Mouse (Mus musculus) bone marrow, adult 2 months (tissue): ENCODE data around the gene Gm49373. TPM values are rescaled to one million over a fixed set of nuclear protein-coding genes. Genes with fewer than 3 reads are reported as not detected.

ENCODE experiments used
- H3K27ac ChIP-seq: fragments of 200-500 bp; 2 replicates; pipeline ENCODE4 v1.5.1; 2012; ENCODE audit warnings: low read depth, mild to moderate bottlenecking, control low read depth, inconsistent platforms, low read length; ENCODE audit not compliant: control insufficient read depth, poor library complexity, insufficient read depth
- H3K4me1 ChIP-seq: fragments of 200-500 bp; 2 replicates; pipeline ENCODE4 v1.6.1; 2011; ENCODE audit warnings: low read length; ENCODE audit not compliant: control insufficient read depth, insufficient read depth
- H3K4me3 ChIP-seq: fragments of 200-500 bp; replicated peaks from 2 replicates; pipeline ENCODE3; 2011; ENCODE audit warnings: mild to moderate bottlenecking, low read depth, low read length, control low read depth; ENCODE audit not compliant: control insufficient read depth
- CTCF ChIP-seq: fragments of 200-500 bp; IDR thresholded peaks from 2 replicates; pipeline ENCODE4 v1.5.1; 2011; ENCODE audit warnings: low read length, control low read depth; ENCODE audit not compliant: control insufficient read depth, insufficient read depth
- POLR2A ChIP-seq: fragments of 200-500 bp; IDR thresholded peaks from 2 replicates; pipeline ENCODE4 v1.6.1; 2011; ENCODE audit warnings: low read depth, mild to moderate bottlenecking, control low read depth, low read length, borderline replicate concordance; ENCODE audit not compliant: control insufficient read depth
- WGBS: fragments of 180-500 bp; shearing (Covaris S2); methylation state at CpG from one replicate; pipeline ENCODE4 v1.1.7; 2018; 5-methylcytosine and 5-hydroxymethylcytosine counted together
- polyA plus RNA-seq: library from polyadenylated mRNA; stranded (reverse); fragments of >200 nt; gene quantifications from 2 replicates; pipeline ENCODE4 v1.2.4, GENCODE M21; 2011; ENCODE audit warnings: low replicate concordance; ENCODE audit not compliant: missing spikeins, insufficient read depth, insufficient read length

The Gm49373 gene
- polyA plus RNA-seq, 1 experiment: 1.7 TPM

DNA sequence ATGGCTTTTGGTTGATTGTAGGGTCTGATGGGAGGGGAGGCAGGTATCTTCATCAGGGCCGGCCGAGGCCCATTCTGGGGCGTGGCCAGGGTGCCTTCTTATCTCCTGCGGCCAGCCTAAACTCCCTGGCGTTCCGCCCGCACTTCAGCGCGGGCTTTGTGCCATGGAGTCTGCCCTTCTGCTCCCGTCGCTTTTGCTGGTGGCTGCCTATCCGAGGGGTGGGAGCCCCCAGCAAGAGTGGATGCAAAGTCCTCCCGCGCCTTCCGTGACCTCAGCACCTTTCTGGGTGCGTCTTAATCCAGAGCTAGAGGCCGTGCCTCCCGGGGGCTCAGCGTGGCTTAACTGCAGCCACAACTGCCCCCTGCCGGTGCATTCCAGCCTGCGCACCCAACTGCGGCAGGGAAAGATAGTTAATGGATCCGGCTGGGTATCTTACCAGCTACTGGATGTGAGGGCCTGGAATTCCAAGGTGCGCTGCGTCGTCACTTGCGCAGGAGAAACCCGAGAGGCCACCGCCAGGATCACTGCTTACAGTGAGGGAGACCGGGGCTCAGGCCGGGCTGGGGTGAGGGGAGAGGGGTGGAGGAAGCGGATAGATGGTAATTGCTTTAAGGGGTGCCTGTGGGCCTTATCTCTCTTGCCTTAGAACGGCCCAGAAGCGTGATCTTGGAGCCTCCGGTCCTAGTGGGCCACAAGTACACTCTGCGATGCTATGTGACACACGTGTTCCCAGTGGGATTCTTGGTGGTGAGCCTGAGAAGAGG, 43.4 kb downstream of the Gm49373 start, which contains the start of gene Icam4:
Gene Icam4, plus strand, starts transcription at position 83 of the 764 bp plus-strand sequence.
- WGBS: 2% methylated on average over 37 of the region's 37 CpGs
- Histone ChIP-seq H3K4me1 (peaks cover 2% of the 10 kb centered on the region; the same call in 1 of the 2 replicates), H3K27ac (peak within 1 kb of the TSS; percentile 92), H3K4me3 (peak within 1 kb of the TSS; percentile 75)
- 0 out of 2 replicates have a peak, but pooled peaks have one; percentile 55 for TF ChIP-seq POLR2A
- peak; percentile 88 for TF ChIP-seq CTCF

DNA sequence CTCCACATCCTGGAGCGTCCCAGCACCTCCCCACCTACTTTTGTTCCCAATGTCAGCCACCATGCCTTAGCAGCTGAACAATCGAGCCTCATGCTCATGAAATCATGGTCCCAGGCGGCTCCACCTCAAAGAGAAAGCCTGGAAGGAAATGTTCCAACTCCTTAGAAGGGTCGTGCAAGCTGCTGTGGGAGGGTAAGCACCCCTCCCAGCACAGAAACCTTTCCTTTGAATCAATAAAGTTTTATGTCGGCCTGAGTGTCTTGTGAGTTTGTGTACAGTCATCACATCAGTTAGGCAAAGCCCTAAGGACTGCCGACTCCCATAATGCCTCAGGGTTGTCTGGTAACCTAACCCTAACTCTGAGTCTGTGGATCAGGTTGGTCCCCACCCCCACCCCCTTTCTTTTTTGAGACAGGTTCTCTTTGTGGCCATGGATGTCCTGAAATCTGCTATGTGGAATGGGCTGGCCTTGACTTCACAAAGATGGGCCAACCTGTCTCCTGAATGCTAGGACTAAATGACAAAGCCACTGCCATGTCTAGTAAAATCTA, 44.3 kb downstream of the Gm49373 start:
- H3K4me1 ChIP-seq: peaks cover 2% of the 10 kb centered on the region; the same call in 1 of the 2 replicates
- peak overlapping the region; percentile 68 for H3K27ac ChIP-seq
- TF ChIP-seq CTCF (no peak), POLR2A (no peak)
- H3K4me3 ChIP-seq: no peak overlapping the region
- WGBS: 69% methylated on average over 6 of the region's 6 CpGs

DNA sequence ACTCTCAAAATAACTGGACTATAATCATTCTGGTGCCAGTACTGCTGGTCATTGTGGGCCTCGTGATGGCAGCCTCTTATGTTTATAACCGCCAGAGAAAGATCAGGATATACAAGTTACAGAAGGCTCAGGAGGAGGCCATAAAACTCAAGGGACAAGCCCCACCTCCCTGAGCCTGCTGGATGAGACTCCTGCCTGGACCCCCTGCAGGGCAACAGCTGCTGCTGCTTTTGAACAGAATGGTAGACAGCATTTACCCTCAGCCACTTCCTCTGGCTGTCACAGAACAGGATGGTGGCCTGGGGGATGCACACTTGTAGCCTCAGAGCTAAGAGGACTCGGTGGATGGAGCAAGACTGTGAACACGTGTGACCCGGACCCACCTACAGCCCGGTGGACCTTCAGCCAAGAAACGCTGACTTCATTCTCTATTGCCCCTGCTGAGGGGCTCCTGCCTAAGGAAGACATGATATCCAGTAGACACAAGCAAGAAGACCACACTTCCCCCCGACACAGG, 45.1 kb downstream of the Gm49373 start:
- 85% methylated on average over 8 of the region's 8 CpGs for WGBS
- H3K4me3 ChIP-seq: no peak overlapping the region
- no peak overlapping the region for H3K27ac ChIP-seq
- H3K4me1 ChIP-seq: peaks cover 2% of the 10 kb centered on the region; the same call in 1 of the 2 replicates
- TF ChIP-seq POLR2A (no peak), CTCF (no peak)

DNA sequence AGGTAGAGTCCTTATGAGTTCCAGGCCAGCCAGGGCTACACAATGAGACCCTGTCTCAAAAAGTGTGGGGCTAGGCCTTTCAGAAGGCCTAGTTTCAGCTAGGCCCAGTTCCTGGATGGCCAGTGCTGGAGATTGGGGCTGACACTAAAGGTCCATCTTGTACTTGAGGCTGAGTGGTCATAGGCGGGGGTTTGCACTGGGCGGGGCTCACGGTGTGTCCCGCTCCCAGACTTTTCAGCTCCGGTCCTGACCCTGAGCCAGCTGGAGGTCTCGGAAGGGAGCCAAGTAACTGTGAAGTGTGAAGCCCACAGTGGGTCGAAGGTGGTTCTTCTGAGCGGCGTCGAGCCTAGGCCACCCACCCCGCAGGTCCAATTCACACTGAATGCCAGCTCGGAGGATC, 46.0 kb downstream of the Gm49373 start:
- WGBS: 94% methylated on average over 12 of the region's 12 CpGs
- H3K4me3 ChIP-seq: no peak overlapping the region
- H3K4me1 ChIP-seq: peaks cover 2% of the 10 kb centered on the region; the same call in 1 of the 2 replicates
- TF ChIP-seq CTCF (no peak), POLR2A (no peak)
- H3K27ac ChIP-seq: no peak overlapping the region

DNA sequence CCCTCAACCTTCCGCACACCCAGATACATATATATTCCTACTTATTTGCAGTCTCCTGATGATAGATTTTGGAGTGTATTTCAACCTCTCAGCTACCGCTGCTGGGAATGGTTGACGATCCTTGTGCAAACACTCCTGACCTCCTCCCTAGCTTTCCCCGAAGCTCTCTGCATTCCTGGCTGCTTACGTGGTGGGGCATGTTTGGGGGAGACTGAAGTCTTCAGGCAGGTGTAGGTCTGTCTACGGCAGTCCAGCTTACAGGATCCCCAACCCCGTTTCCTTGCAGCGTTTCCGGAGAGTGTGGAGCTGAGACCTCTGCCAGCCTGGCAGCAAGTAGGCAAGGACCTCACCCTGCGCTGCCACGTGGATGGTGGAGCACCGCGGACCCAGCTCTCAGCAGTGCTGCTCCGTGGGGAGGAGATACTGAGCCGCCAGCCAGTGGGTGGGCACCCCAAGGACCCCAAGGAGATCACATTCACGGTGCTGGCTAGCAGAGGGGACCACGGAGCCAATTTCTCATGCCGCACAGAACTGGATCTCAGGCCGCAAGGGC, 47.6 kb downstream of the Gm49373 start:
- WGBS: 92% methylated on average over 19 of the region's 19 CpGs
- Histone ChIP-seq H3K27ac (no peak overlapping the region), H3K4me3 (no peak overlapping the region), H3K4me1 (peaks cover 2% of the 10 kb centered on the region; the same call in 1 of the 2 replicates)
- no peak for TF ChIP-seq CTCF
- TF ChIP-seq POLR2A: no peak

DNA sequence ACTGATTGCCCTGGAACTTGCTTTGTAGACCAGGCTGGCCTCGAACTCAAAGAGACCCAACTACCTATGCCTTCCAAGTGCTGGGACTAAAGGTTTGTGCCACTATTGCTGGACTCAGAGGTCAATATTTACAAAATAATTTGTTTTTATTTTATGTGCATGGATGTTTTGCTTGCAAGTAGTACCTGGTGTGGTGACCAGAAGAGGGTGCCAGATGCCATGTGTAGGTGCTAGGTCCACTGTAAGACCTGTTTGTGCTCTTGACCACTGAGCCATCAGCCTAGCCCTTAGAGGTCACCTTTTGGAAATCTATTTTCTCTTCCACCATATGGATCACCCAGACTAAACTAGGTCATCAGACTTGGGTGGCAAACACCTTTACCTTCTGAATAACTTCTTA, 50.2 kb downstream of the Gm49373 start:
- no peak overlapping the region for H3K4me3 ChIP-seq
- no peaks in the 10 kb centered on the region for H3K4me1 ChIP-seq
- H3K27ac ChIP-seq: no peak overlapping the region
- TF ChIP-seq POLR2A (no peak), CTCF (peak; percentile 23; the same call in 1 of the 2 replicates)
- 76% methylated on average over 1 of the region's 1 CpGs for WGBS

DNA sequence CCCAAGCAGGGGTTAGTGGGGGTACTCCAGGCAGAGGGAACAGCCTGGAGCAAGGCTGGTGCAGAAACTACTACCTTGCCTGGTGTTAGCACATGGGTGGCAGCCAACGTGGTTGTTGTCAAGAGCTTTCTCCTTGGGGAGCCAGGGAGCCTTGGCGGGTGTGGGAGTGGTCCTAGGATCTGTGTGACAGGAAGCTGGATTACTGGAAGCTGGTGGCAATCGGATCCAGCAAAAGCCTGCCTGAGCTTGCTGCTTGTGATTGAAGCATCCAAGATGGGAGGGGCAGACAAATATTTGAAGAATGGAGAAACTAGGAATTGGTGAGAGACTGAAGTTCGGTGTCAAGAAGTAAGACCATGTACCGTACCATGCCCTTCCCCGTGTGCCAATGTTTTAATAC, 50.6 kb downstream of the Gm49373 start:
- Histone ChIP-seq H3K4me1 (peaks cover 3% of the 10 kb centered on the region; the same call in 1 of the 2 replicates), H3K27ac (no peak overlapping the region), H3K4me3 (no peak overlapping the region)
- WGBS: 92% methylated on average over 6 of the region's 6 CpGs
- TF ChIP-seq POLR2A: no peak
- no peak for TF ChIP-seq CTCF

DNA sequence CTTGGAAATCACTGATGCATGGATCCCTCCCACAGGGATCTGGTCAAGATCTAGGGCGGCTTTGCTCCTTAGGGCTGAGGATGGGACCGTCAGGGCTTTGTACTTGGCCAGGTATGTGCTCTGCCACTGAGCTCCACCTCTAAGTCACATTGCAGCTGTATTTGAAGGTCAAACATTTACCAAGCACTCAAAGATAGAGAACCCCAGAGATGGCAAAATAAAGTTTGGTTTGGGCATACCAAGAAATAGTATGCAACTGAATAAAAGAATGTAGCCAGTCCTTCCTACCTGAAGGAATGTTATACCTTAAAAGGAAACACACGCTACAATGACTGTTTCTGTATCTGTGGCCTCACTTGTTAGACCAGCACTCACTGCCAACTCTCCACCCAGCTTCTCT, 51.5 kb downstream of the Gm49373 start:
- 81% methylated on average over 3 of the region's 3 CpGs for WGBS
- H3K27ac ChIP-seq: no peak overlapping the region
- H3K4me1 ChIP-seq: peaks cover 4% of the 10 kb centered on the region; the same call in 1 of the 2 replicates
- H3K4me3 ChIP-seq: no peak overlapping the region
- no peak for TF ChIP-seq CTCF
- TF ChIP-seq POLR2A: no peak
